Mouse (Mus musculus): ENCODE results near the gene Kctd13.
A peak's percentile ranks its signal among the peaks of the same experiment; 100 is the strongest.

The Kctd13 gene

DNA sequence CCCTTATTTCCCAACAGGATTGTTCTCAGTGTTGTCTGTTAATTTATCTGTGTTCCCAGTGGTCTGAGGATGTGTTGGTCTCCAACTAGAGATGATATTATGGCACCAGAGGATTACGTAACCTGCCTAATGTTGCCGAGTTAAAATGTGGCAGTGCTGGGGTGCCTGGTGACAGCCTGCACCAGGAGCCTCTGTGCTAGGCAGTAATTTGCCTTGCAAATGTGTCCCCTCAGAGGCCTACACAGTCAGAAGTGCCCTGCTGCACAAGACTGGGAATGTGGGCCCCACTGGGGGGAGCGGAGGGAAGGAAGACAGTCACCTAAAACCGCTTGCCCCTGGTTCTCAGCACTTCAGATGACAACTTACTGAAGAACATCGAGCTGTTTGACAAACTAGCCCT, 13.1 kb downstream of the Kctd13 start:
- no peak for DNase-seq (ENCODE audit: low spot score)

DNA sequence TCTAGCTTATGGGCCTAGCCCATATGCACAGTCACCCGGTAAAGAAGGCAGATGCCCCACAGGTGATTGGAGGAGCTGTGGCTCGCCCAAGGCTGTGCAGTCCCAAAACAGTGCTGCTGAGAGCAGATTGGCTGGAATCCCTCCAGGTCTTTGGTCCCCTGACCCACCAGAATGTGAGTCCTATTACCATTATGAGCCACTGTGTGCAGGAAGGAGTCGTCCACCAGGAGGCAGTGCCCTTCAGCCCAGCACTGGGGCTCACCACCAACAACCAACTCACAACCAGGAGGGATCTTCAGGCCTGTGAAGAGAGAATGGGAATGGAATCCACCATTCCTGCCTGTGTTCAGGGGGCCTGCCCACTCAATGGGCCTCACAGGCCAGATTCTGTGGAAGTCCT, 17.9 kb downstream of the Kctd13 start:
- DNase-seq (ENCODE audit: low spot score), result no peak

DNA sequence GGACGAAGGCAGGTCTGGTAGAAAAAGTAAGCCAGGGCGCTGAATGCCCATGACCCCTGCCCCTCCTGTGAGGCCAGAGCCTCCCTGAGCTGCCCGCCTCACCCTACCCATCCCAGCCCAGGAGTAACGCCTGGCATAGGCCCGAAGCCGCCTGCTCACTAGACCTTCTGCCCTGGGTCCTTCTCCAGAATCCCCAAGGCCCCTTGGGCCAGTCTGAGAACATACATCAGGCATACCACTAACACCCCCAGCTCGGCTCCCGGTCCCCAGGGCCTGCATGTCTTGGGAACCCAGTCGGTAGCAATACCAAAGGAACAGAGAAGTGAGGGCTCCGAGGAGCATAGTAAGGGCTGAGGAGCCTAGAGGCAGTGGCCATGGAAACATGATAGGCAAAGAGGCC, 19.9 kb downstream of the Kctd13 start:
- DNase-seq (ENCODE audit: low spot score), result no peak

DNA sequence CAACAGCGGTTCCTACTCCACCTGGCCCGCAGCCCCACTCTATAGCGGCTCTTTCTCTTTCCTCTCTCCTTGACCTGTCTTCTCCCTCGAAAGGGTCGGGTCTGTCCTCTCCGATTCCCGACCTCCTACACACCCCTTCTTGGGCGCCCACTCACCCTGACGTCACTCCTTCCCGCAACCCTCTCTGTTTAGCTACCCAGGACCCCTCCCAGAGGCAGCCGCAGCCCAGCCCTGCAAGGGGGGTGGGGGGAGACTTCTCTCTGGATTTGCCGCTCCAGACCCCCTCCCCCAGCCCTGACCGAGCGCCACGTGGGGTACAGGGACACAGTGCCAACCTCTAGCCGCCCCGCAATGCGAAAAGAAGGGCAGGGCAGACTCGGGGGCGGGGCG, 20.7 kb downstream of the Kctd13 start, which contains the start of gene Asphd1:
Gene Asphd1 (minus strand): TSS at position 180 of the 390 bp plus-strand sequence.
- DNase-seq (ENCODE audit: low spot score), result no peak

DNA sequence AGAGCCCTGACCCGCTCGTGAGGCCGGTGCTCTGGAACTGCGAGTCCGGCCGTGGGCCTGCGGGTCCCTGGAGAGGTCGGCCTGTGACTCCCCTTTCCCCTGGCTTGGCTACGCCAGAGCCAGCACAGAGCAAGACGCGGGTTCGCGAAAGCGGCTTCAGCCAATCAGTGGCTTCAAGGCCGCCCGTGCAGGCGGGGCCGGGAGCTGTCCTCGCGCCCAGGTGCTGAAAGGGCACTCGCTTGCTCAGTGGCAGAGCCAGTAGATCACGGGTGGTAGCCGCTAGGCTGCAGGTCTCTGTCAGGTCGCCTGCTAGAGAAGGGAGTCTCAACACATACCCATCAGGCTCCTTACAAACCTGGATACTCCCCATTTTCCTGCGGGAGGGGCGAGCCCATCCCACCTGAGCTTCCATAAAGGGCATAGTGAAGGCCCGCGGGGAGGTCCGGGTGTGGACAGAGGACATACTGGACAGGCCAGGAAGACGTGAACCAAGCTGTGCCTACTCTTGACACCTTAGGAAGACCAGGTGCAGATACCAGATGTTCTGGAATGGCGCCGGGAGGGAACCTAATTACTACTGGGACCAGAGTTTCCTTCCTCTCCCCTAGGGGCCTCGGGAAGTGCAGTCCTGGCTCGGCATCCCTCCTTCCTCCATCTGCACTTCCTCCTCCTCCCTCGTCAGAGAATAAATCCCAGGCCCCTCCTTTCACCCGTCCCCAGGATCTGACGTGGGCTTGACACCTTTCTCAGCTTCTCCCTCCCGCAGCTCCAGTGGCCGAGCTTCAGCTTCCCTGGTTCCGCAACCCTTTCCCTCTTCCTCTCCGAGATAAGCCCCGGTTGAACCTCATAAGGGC, 21.3 kb downstream of the Kctd13 start, which contains the start of gene Sez6l2:
Gene Sez6l2 (plus strand): TSS at position 771 of the 854 bp plus-strand sequence.
- DNase-seq (ENCODE audit: low spot score), result peak; percentile 87

DNA sequence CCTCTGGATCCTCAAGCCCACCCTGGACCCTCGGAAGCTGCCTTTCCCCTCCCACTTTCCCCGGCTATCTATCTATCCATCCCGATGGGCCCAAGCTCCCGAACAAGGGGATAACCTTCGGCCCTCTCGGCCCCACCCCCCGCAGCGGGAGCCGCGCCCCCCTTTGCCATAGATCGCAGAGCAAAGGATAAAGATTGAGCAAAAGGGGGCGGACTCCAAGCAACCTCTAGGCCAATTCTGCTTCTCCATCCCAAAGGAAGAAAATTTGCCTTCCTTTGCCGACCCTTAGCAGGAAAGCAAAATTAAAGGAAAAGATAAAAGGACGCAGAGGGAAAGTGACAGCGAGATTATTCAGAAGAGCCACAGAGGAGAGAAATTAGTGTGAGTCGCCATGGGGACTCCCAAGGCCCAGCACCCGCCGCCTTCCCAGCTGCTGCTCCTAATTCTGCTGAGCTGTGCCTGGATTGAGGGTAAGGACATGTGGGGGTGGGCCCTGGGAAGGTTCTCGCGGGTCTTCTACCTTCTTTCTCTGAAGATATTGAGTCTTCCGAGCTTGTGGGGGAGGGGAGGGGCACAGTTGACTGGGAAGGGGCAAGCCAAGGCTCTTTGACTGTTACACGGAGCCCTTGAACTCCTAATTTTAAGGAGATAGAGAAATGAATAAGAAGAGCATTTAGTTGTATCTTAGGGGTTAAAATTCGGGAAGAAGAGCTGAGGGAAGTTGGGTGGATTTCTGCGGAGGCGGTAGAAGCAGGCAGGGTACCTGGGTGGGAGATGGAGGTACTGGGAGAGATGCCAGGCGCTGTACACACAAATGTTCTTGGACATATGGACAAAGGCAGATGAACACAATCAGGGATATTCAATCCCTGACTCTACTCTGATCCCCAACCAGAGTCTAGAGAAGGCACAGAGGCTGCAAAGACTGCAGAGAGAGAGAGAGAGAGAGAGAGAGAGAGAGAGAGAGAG, 22.3 kb downstream of the Kctd13 start:
- no peak for DNase-seq (ENCODE audit: low spot score)

DNA sequence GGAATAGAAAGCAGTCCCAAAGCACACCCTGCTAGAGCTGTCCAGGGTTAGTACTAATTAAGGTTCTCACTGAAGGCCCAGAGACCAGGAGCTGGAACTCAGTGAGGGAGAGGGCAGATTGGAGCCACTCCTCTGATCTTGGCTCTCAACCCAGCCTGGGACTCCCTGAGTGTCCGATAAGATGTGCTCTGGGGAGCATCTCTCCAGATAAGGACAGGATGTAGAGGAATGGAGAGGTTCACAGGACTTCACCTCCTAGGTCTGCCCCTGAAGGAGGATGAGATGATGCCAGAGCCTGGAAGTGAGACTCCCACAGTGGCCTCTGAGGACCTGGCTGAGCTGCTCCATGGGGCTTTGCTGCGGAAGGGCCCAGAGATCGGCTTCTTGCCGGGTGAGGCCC, 23.1 kb downstream of the Kctd13 start:
- no peak for DNase-seq (ENCODE audit: low spot score)

DNA sequence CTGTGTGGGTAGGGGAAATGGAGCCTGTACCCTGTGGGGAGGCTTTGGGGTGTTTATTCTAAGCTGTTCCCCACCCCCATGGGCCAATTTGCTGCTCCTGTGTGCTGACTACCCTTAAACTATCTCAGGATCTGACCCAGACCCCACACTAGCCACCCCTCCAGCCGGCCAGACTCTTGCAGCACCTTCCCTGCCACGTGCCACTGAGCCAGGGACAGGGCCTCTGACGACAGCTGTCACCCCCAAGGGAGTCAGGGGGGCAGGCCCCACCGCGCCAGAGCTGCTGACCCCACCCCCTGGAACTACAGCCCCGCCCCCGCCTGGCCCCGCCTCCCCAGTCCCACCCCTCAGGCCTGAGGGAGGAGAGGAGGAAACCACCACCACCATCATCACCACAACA, 24.0 kb downstream of the Kctd13 start:
- no peak for DNase-seq (ENCODE audit: low spot score)

DNA sequence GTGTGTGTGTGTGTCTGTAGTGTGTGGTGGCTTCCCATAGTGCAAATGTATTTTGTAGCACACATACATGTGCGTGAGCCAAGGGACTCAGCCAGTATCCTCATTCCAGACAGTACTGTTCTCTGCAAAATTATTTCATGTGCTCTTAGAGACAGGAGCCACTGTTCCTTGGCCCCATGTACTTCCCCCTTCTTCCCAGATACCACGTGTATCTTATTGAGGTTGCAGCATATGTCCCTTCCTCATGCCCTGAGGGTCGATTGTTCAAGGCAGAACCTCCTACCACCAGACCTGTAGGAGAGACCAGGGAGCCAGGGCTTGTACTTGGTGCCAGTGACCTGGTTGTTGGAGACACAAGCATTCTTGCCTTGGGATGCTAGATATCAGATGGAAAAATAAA, 26.4 kb downstream of the Kctd13 start:
- DNase-seq (ENCODE audit: low spot score), result no peak

DNA sequence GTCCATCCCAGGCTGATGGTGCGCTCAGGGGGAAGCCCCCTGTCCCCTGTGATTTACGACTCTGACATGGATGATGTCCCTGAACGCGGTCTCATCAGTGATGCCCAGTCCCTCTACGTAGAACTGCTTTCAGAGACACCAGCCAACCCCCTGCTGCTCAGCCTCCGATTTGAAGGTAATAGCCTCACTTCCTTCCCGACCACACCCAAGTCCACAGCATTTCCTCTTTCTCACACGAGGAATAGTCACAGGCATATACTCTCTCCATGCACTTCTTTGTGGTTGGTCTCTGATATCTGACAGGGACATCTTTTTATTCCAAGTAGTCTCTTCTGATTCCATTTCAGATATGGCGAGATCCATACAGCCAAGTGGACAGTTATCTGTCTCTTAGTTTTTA, 31.1 kb downstream of the Kctd13 start:
- no peak for DNase-seq (ENCODE audit: low spot score)

DNA sequence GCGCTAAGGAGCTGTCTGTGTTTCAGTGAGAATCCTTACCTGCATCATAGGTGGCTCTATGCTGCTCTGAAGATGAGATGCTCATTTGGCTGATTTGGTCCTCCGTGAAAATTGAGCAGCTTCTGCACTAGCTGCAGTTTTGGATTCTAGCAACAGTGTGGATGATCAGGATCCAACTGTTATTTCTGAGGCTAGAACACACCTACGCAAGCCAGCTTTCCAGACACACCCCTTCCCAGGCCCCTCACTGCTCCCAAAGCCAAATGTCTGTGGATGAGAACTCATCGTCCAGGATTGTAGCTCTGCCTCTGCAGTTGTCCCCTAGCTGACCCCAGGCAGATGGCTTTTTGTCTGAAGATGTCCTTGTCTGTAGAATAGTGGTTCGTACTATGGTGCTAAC, 32.4 kb downstream of the Kctd13 start:
- DNase-seq (ENCODE audit: low spot score), result no peak

DNA sequence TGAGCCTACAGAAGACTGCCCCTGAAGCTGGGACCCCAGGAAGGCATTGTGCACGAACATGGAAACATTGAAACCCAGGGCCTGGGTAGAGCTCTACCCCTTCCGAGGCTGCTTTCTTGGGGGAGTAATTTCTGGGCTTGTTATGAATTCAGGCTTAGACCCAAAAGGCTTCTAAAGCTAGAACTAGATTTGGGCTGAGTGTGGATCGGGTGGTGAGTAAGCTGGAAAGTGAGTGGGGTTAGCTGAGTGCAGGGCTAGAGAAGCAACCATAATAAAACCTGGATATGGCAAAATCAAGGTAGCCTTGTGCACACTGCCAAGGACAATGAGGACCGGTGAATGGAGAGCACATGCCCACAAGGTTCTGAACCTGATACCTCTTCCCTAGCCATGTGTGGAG, 33.3 kb downstream of the Kctd13 start:
- DNase-seq (ENCODE audit: low spot score), result no peak

DNA sequence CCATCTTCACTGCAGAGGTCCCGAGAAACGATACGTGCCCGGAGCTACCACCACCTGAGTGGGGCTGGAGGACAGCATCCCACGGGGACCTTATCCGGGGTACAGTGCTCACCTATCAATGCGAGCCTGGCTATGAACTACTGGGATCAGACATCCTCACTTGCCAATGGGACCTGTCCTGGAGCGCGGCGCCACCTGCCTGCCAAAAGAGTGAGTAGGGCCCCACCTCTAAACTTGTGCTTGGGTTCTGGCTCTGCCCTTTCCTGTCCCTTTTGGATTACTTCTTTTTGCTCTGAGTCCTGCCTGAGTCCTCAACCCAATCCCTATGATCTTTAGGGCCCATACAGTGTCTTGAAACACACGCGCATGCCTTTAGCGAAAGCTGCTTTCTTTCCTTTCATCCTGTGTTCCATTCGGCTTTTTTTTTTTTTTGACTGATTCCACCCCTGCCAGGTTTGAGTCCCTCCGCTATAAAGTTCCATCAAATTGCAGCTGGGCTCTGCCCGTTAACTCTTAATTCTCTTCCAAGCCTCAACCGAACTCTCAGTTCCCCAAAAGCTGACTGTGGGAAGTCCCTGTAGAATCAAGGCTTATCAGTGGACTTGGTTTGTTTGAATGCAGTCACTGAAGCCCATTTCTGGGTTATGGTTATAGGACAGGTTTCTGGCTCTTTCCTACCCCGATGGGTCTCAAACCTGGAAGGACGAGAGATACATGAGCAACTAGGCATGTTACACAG, 35.0 kb downstream of the Kctd13 start:
- DNase-seq (ENCODE audit: low spot score), result no peak

DNA sequence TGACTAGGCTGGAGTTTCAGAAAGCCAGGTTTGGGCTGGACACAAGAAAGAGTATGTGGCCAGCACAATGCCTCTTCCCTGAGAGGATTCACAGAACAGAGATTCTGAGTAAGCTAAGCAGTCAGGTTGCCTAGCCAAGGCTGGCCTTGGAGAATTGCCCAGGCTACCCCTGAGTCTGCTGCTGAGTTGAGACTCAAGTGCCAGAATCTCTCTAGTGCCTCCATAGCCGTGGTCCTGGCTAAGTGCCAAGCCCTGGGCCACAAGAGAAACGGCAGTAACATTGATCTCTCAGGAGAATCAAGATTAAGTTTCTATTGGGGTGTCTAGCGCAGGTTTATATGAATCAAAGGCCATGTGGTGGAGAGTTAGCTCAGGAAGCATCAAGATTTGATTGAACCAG, 36.9 kb downstream of the Kctd13 start:
- no peak for DNase-seq (ENCODE audit: low spot score)

DNA sequence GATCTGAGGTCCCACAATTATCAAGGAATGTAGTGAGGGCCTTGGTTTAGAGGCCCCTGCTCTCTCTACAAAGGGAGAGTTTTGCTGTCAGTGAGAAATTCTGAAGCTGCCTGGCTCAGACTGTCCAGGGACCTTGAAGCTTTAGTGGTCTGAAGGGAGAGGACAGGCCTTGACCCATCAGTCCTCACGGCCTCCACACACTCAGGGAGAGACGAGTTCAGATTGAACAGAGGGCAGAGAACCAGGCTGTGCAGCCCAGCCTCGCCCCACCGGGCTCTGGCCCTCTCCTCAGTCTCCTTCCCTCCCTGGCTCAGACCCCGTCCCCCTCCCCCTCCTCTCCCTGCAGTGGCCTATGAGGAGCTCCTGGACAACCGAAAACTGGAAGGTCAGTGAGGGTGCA, 38.7 kb downstream of the Kctd13 start:
- no peak for DNase-seq (ENCODE audit: low spot score)

DNA sequence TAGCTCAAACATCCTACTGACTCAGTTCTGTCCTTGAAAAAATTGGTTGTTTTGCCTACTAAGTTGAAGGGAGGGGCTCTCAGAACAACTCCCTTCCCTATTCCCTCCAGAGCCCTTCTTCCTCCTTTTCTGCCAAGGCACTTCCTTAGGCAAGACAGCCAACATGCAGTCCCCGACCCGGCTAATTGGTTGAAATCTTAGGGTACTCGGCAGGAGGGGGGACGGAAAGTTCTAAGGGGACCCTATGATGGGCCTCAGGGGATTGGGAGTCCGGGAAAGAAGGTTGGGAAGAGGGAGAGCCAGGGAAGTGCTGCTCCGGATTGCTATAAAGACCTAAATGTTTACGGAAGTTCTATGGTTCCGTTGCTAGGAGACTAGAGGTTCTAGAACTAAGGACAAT, 46.8 kb downstream of the Kctd13 start:
- DNase-seq (ENCODE audit: low spot score), result peak; percentile 43

DNA sequence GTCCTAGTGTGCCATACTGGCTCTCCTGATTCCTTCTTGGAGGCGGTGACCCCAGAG, 47.0 kb downstream of the Kctd13 start, which contains the start of gene Cdipt:
Gene Cdipt (plus strand): TSS at position 22 of the 57 bp plus-strand sequence.
- no peak for DNase-seq (ENCODE audit: low spot score)

DNA sequence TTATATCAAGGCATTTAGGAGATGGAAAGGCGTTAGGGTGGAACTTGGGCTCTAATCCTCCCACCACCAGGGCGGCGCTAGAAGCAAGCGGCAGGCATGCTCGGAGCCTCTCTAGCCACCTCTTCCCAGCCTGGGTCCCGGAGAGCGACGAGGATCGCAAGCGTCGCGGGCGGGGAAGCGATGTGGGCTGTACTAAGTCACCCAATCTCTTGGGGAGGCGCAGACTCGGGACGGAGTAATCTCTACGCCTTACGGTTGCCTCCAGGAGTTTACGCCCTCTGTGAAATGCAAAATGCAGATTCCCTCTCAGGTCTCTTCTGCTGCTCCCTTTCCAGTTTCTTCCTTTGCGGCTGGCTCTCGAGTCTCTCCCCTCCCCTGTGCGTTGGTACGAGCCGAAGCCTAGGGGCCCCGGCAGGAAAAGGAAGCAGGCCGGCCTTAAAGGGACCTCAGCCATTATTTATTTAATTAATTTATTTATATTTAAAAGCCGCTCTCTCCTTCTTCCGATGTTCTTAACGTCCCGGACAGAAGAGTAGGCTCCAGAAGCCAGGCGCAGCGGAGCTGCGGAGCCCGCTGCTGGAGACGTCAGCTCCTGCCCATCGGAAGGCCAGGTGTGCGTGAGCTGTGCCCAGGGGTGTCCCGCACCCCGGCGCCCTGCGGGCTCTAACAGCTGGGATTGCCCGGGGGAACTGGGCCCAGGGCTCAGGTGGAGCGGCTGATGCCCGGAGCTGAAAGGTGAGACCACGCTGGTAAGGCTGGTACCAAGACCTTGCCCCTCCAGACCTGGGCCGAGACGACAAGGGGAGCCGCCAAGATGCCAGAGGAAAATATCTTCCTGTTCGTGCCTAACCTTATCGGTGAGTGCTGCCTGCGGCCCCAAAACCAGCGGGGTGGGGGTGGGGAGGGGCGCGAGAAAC, 47.5 kb downstream of the Kctd13 start, which contains the start of gene Cdiptos:
Gene Cdiptos (minus strand): TSS at position 149 of the 917 bp plus-strand sequence.
- DNase-seq (ENCODE audit: low spot score), result peak; percentile 93

DNA sequence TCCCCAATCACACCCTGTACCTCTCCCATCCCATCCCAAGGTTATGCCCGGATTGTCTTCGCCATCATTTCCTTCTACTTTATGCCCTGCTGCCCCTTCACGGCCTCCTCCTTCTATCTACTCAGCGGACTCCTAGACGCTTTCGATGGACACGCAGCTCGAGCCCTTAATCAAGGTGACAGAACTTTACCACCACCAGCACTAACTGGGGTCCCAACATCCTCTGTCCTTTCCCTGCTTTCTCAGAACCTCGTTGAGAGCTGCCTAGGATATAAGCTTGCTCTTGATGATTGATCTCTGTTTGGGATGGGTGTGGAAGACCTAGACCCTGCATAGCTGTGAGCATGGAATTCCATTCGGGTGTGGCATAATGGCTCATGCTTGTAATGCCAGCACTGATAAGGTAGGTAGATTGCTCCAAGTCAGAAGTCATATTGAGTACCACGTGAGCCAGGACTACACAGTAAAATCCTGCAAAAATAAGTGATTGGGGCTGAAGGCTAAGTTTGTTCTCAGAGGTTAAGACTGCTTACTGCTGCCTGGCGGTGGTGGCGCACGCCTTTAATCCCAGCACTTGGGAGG, 48.3 kb downstream of the Kctd13 start:
- DNase-seq (ENCODE audit: low spot score), result no peak

DNA sequence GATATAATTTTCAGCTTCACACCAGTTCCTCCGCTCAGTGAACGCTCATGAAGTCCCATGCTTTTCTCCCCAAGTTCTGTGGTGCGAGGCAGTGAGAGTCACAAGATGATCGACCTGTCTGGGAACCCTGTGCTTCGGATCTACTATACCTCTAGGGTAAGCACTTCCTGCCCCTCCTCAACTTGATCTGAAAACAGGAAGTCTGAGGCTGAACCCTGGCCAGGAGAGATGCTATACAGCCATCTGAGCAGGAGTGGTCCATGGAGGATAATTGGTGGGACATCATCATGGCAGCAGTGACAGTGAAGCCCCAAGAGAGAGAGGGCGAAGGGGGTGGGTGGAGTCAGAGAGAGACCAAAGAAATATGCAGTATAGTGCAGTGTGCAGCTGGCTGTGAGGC, 50.2 kb downstream of the Kctd13 start:
- no peak for DNase-seq (ENCODE audit: low spot score)

DNA sequence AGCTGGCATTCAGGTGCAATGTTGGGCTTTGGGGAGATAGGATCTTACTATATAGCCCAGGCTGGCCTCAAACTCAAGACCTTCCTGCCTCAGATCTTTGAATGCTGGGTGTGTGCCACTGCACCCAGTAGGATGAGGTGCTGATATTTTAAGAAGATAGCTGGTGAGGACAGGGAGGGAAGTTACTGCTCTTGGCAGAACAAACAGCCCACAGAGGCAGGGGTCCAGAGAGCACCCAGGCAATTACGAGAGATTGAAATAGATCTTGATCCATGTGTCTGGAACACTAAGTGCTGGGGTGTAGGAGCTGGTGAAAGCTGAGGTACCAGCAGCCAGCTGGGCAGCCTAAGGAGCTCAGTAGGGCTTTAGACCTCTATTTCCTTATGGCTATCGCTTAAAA, 52.9 kb downstream of the Kctd13 start:
- no peak for DNase-seq (ENCODE audit: low spot score)
